Mouse (Mus musculus) forebrain, postnatal 0 days (tissue): ENCODE measurements at regions not wholly inside any gene's neighbourhood (a gene's known extent, or its start where the extent isn't known, plus 50 kb on each side); places are given as distances from the start of the nearest gene placed in this dataset.

Experiments used
- ATAC-seq: fragments of 200-750 bp; cut with Nextera tagmentation; 2 replicates; pipeline ENCODE4 v1.8.0; 2017; ENCODE audit warnings: mild to moderate bottlenecking, moderate library complexity
- DNase-seq: peaks from one replicate; pipeline ENCODE4 v3.0.0-alpha.2; 2015
- H3K27ac ChIP-seq: fragments of 300-500 bp; sonication (generic); 2 replicates; pipeline ENCODE4 v1.5.1; 2014; ENCODE audit warnings: low read depth, mild to moderate bottlenecking, antibody characterized with exemption, low read length, moderate library complexity, mixed read lengths
- H3K27me3 ChIP-seq: fragments of 300-500 bp; sonication (generic); 2 replicates; pipeline ENCODE4 v1.6.1; 2014; ENCODE audit warnings: mild to moderate bottlenecking, low read length, mixed read lengths; ENCODE audit not compliant: insufficient read depth
- H3K36me3 ChIP-seq: fragments of 300-500 bp; sonication (generic); 2 replicates; pipeline ENCODE4 v1.6.1; 2014; ENCODE audit warnings: mild to moderate bottlenecking, moderate library complexity; ENCODE audit not compliant: insufficient read depth
- H3K4me1 ChIP-seq: fragments of 300-500 bp; sonication (generic); 2 replicates; pipeline ENCODE4 v1.6.1; 2014; ENCODE audit warnings: antibody characterized with exemption; ENCODE audit not compliant: insufficient read depth
- H3K4me2 ChIP-seq: fragments of 300-500 bp; sonication (generic); 2 replicates; pipeline ENCODE4 v1.6.1; 2014; ENCODE audit warnings: low read depth, mild to moderate bottlenecking, moderate library complexity
- H3K4me3 ChIP-seq: fragments of 300-500 bp; sonication (generic); 2 replicates; pipeline ENCODE4 v1.5.1; 2014; ENCODE audit warnings: low read depth, low read length, mixed read lengths
- H3K9ac ChIP-seq: fragments of 300-500 bp; sonication (generic); 2 replicates; pipeline ENCODE4 v1.6.1; 2014; ENCODE audit warnings: mild to moderate bottlenecking
- H3K9me3 ChIP-seq: fragments of 300-500 bp; sonication (generic); 2 replicates; pipeline ENCODE4 v1.6.1; 2016; ENCODE audit warnings: low read length
- CTCF ChIP-seq: sonication (generic); IDR thresholded peaks from 2 replicates; pipeline ENCODE4 v1.5.1; 2016; ENCODE audit warnings: antibody characterized with exemption, control low read depth, low read depth
- WGBS: fragments of 180-500 bp; shearing (Covaris S2); extraction: QIAGEN DNeasy Blood & Tissue Kit; methylation state at CpG from one replicate; pipeline ENCODE4 v1.1.7; 2014; 5-methylcytosine and 5-hydroxymethylcytosine counted together

DNA sequence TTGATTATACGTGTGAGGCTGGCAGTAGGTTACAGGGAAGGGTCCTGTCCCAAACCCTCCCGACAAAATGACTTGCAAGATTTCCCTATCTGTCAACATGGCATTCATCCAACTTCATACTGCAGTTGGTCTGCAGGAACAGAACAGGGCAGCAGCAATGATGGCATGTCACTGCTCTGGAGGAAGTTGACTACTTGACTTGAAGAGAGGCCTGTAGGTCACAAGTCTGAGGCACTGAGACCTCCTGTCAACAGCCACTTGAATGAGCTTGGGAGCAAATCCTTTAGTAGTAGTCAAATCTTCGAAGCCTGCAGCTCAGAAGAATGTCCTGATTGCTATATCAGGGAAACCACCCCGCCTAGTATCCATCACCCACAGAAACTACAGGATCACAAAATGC is 2753.7 kb upstream of the Gm7489 start:
- H3K36me3 ChIP-seq, result no peaks in the 10 kb centered on the region
- H3K27me3 ChIP-seq, result no peaks in the 10 kb centered on the region
- no peak overlapping the region for H3K27ac ChIP-seq
- no peak for DNase-seq
- H3K9ac ChIP-seq, result no peak overlapping the region
- H3K4me3 ChIP-seq, result no peak overlapping the region
- ATAC-seq, result no peak
- H3K4me2 ChIP-seq, result no peak overlapping the region
- no peak for TF ChIP-seq CTCF
- H3K4me1 ChIP-seq, result no peaks in the 10 kb centered on the region
- WGBS, result 83% methylated on average over 4 of the region's 4 CpGs
- H3K9me3 ChIP-seq, result no peaks in the 10 kb centered on the region

DNA sequence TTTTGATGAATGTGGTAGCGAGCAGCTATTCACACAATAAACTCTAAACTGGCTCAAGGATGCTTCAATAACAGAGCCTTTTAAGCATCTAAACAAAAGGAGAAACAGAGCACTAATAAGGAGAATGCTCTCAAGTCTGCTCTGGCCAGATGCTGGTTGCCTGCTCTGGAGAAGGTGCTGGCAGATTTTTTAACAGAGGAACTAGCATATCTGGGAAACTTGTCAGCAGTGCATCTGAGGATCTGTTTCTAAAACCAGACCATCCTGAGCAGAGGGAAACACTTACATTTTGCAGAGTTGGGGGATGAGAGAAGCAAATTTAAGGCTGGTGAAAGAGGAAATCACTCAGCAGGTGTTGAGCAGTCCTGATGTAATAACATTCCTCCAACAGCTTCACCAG is 2748.6 kb upstream of the Gm7489 start:
- no peaks in the 10 kb centered on the region for H3K36me3 ChIP-seq
- H3K27me3 ChIP-seq, result no peaks in the 10 kb centered on the region
- no peaks in the 10 kb centered on the region for H3K9me3 ChIP-seq
- H3K4me3 ChIP-seq, result no peak overlapping the region
- H3K4me1 ChIP-seq, result no peaks in the 10 kb centered on the region
- DNase-seq, result no peak
- H3K9ac ChIP-seq, result no peak overlapping the region
- no peak for ATAC-seq
- H3K27ac ChIP-seq, result no peak overlapping the region
- 18% methylated on average over 1 of the region's 1 CpGs for whole genome bisulfite sequencing
- H3K4me2 ChIP-seq, result no peak overlapping the region
- no peak for TF ChIP-seq CTCF

DNA sequence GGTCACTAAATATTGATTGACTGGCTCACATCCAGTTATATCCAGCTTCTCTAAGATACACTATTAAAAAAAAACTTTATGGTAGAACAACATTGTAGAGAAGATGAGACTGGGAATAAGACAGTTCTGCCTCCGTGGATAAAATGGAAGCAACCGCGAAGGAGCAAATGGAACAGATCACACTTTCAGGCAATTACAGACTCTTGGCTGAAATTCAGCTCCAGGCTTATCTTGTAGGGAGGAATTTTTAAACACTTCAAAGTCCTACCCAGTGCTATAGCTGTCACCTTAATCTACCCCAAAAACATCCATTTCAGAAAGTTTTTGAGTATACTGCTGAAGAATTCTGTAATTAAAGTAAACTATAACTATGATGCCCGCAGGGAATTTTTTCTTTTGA is 2745.2 kb upstream of the Gm7489 start:
- H3K4me3 ChIP-seq, result no peak overlapping the region
- 51% methylated on average over 4 of the region's 4 CpGs for WGBS
- no peaks in the 10 kb centered on the region for H3K9me3 ChIP-seq
- peak; percentile 55 for DNase-seq
- no peaks in the 10 kb centered on the region for H3K36me3 ChIP-seq
- H3K4me1 ChIP-seq, result no peaks in the 10 kb centered on the region
- H3K27me3 ChIP-seq, result no peaks in the 10 kb centered on the region
- no peak overlapping the region for H3K4me2 ChIP-seq
- ATAC-seq, result peak; percentile 54
- H3K9ac ChIP-seq, result no peak overlapping the region
- no peak overlapping the region for H3K27ac ChIP-seq
- TF ChIP-seq CTCF, result no peak

DNA sequence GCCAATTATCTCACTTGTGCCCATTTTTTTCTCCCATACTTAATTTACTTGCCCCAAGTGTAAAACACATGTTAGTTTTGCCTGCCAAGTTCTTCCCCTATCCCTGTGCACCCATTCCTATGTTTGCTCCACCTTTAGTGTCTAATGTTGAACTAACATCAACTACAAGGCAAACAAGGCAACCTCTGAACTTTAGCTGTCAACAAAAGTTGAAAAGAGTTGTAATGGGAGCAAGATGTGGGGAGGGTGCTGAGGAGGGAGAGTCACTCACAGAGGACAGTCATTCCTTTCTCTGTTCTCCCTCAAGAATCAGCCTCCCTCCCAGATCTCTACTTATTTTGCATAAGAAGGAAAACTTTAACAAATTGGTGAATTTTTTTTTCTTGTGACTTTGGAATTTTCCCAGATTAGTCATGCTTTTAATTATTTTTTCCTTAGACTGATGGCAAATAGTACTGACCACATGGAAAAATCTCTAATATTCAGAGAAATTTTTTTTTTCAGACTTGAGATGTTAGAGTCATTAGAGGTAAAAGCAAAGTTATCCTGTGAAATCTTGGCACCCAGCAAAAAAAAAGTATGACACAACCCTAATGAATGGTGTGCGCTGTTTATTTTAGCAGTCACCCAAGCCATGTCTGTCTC is 2710.6 kb upstream of the Gm7489 start:
- H3K36me3 ChIP-seq, result no peaks in the 10 kb centered on the region
- WGBS, result 88% methylated on average over 1 of the region's 1 CpGs
- no peaks in the 10 kb centered on the region for H3K4me1 ChIP-seq
- no peak overlapping the region for H3K27ac ChIP-seq
- TF ChIP-seq CTCF, result no peak
- no peaks in the 10 kb centered on the region for H3K27me3 ChIP-seq
- no peaks in the 10 kb centered on the region for H3K9me3 ChIP-seq
- DNase-seq, result no peak
- no peak for ATAC-seq
- H3K9ac ChIP-seq, result no peak overlapping the region
- H3K4me2 ChIP-seq, result no peak overlapping the region
- no peak overlapping the region for H3K4me3 ChIP-seq

DNA sequence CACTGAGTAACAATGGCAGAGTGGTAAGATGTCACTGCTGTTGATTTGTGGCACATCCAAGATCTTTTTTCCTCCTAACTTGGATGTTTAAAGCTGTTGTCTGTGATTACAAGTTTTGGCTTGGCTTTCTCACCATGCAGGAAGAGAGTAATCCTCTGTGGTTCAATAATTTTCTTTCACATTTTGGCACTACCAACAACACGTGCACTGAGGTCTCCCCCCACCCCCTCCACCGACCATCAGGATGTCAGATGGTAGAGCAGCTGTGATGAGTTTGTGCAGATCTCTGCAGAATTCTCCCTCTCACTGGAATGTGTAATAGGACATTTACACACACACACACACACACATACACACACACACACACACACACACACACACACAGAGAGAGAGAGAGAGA is 2708.2 kb upstream of the Gm7489 start:
- Histone ChIP-seq H3K4me1 (no peaks in the 10 kb centered on the region), H3K4me3 (no peak overlapping the region), H3K4me2 (no peak overlapping the region), H3K9ac (no peak overlapping the region), H3K36me3 (no peaks in the 10 kb centered on the region), H3K27ac (no peak overlapping the region), H3K9me3 (no peaks in the 10 kb centered on the region), H3K27me3 (no peaks in the 10 kb centered on the region)
- peak; percentile 34; the same call in 1 of the 2 replicates for ATAC-seq
- DNase-seq, result peak; percentile 32
- no peak for TF ChIP-seq CTCF
- 63% methylated on average over 2 of the region's 2 CpGs for WGBS

DNA sequence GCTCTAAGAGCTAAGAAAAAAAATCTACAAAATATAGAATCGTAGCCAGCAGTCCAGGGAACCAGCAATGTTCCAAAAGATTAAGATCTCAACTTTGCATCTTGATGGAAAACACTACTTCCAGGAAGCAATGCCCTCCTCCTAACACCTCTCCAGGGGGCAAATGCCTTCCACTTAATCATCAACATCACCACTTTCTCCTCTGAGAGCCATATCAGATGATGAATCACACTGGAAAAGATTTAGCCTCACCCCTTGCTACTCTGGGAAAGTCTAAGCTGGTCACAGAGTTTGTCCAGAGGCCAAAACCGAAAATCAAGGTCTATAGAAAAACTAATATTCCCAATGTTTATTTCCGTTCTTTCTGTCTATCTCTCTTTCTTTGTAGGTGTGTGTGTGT is 2695.6 kb upstream of the Gm7489 start:
- no peak overlapping the region for H3K27ac ChIP-seq
- H3K9me3 ChIP-seq, result no peaks in the 10 kb centered on the region
- H3K36me3 ChIP-seq, result no peaks in the 10 kb centered on the region
- H3K4me3 ChIP-seq, result no peak overlapping the region
- WGBS, result 92% methylated on average over 3 of the region's 3 CpGs
- ATAC-seq (no peak), DNase-seq (no peak)
- no peak for TF ChIP-seq CTCF
- H3K4me1 ChIP-seq, result no peaks in the 10 kb centered on the region
- H3K27me3 ChIP-seq, result no peaks in the 10 kb centered on the region
- no peak overlapping the region for H3K4me2 ChIP-seq
- H3K9ac ChIP-seq, result no peak overlapping the region

DNA sequence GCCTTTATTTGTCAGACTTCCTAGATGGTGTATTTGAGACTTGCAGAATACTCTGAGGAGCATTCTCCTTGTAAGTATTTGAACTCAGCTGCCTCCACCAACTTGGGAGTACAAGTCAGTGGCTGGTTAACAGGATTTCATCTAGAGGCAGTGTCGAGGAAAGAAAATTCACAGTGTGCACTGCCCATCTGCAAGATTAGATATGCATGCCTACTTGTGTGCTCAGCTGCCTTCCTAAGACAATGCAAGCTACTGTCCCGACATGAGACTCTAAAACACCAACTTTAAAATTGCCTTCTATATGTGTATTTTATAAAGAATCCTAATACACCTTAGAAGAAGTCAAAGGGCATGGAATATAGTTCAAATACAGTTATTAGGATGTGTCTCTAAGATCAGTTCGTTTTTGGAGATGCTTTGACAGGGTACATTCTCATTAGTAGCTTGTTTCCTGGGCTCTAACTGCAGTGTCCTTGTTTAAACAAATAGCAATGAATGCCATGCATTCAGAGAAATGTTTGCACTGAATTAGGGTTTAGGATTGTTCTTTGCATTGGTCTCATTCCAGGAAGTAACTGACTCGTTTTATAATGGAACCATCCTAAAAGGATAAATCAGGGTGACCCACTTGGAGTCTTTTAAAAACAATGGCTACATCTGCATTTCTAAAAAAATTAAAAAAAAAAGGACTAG is 2687.1 kb upstream of the Gm7489 start:
- no peaks in the 10 kb centered on the region for H3K9me3 ChIP-seq
- H3K4me3 ChIP-seq, result no peak overlapping the region
- H3K27me3 ChIP-seq, result no peaks in the 10 kb centered on the region
- no peak overlapping the region for H3K4me2 ChIP-seq
- H3K9ac ChIP-seq, result no peak overlapping the region
- WGBS, result 32% methylated on average over 4 of the region's 4 CpGs
- ATAC-seq (no peak), DNase-seq (no peak)
- no peaks in the 10 kb centered on the region for H3K36me3 ChIP-seq
- no peak overlapping the region for H3K27ac ChIP-seq
- no peak for TF ChIP-seq CTCF
- no peaks in the 10 kb centered on the region for H3K4me1 ChIP-seq
